In genomic region chr16:14451374-14452046, GRCm38 (mm10) we compare ENCODE assay signal across 11 mouse cellular contexts.
DNase-seq lines count a peak whose midpoint lies in the region; ATAC-seq and TF ChIP-seq lines count a peak whose summit lies in the region.
"Had no signal": no experiment of that assay in that cellular context is flagged by ENCODE, and none has a peak within 500 bp of the region (broad histone marks: within the 10 kb centered on the region; RNA-seq: fewer than 3 reads in every experiment).

No protein-coding gene starts in this region.

- no peak for DNase-seq in liver, embryonic 11.5 days (ENCODE audit: low spot score)
- no peak for DNase-seq in liver
- no peak for DNase-seq in cerebellum, adult 2 months
- DNase-seq in urinary bladder, postnatal 4 days (ENCODE audit: low spot score in 2 of 2) = no peak
- DNase-seq: B cell, adult 2 months; heart, adult 2 months had no signal

- H3K4me2 ChIP-seq in forebrain, embryonic 15.5 days (replicated peaks) = no peak overlapping the region
- H3K4me2 ChIP-seq in forebrain, embryonic 12.5 days = no peak overlapping the region
- no peak overlapping the region for H3K4me2 ChIP-seq in liver, embryonic 11.5 days
- H3K4me2 ChIP-seq: limb, embryonic 13.5 days had no signal

- no peaks in the 10 kb centered on the region for H3K27me3 ChIP-seq in forebrain, embryonic 15.5 days
- H3K27me3 ChIP-seq in forebrain, embryonic 12.5 days = no peaks in the 10 kb centered on the region
- H3K27me3 ChIP-seq in liver, embryonic 11.5 days (replicated peaks; ENCODE audit: control insufficient read depth, insufficient read depth, low read length) = no peaks in the 10 kb centered on the region
- no peaks in the 10 kb centered on the region for H3K27me3 ChIP-seq in cerebellum, adult 2 months (ENCODE audit: control insufficient read depth, insufficient read depth, low read length)
- H3K27me3 ChIP-seq: limb, embryonic 13.5 days had no signal

- H3K9me3 ChIP-seq in forebrain, embryonic 15.5 days = no peaks in the 10 kb centered on the region
- H3K9me3 ChIP-seq in forebrain, embryonic 12.5 days = no peaks in the 10 kb centered on the region
- H3K9me3 ChIP-seq in liver, embryonic 11.5 days (ENCODE audit: control insufficient read depth, low read length) = no peaks in the 10 kb centered on the region
- H3K9me3 ChIP-seq: limb, embryonic 13.5 days had no signal

- no peaks in the 10 kb centered on the region for H3K36me3 ChIP-seq in forebrain, embryonic 15.5 days
- H3K36me3 ChIP-seq in forebrain, embryonic 12.5 days (replicated peaks) = no peaks in the 10 kb centered on the region; the same call in 1 of the 2 replicates
- H3K36me3 ChIP-seq in liver, embryonic 11.5 days (ENCODE audit: control insufficient read depth, insufficient read depth, low read length) = no peaks in the 10 kb centered on the region

- TF ChIP-seq POLR2A in olfactory bulb, adult 2 months (IDR thresholded peaks at IDR 0.05; ENCODE audit: insufficient read depth, low read depth, low read length) = no peak
- no peak for TF ChIP-seq POLR2A in cerebellum, adult 2 months (IDR thresholded peaks at IDR 0.05; ENCODE audit: borderline replicate concordance, insufficient read depth, low read length)

- ATAC-seq in forebrain, embryonic 15.5 days (replicated peaks) = 0 out of 2 replicates have a peak, but pooled peaks have one; percentile 34
- ATAC-seq in forebrain, embryonic 12.5 days (ENCODE audit: low FRiP score) = no peak
- peak; percentile 41 for ATAC-seq in liver, embryonic 11.5 days (replicated peaks; ENCODE audit: low FRiP score)
- ATAC-seq in common myeloid progenitor, adult 5-6 weeks (replicated peaks; ENCODE audit: low read depth, poor library complexity, severe bottlenecking) = 0 out of 2 replicates have a peak, but pooled peaks have one; percentile 16

- 71% methylated on average over 5 of the region's 5 CpGs for WGBS in forebrain, embryonic 15.5 days
- 73% methylated on average over 5 of the region's 5 CpGs for WGBS in forebrain, embryonic 12.5 days
- 60% methylated on average over 5 of the region's 5 CpGs for WGBS in liver, embryonic 11.5 days
- 19% methylated on average over 5 of the region's 5 CpGs for WGBS in olfactory bulb, adult 2 months
- 78% methylated on average over 5 of the region's 5 CpGs for WGBS in cerebellum, adult 2 months

- H3K4me3 ChIP-seq in forebrain, embryonic 15.5 days = no peak overlapping the region
- no peak overlapping the region for H3K4me3 ChIP-seq in forebrain, embryonic 12.5 days (replicated peaks)
- no peak overlapping the region for H3K4me3 ChIP-seq in liver, embryonic 11.5 days (ENCODE audit: low read depth, low read length)
- no peak overlapping the region for H3K4me3 ChIP-seq in olfactory bulb, adult 2 months (ENCODE audit: insufficient read depth, low read depth, low read length)
- no peak overlapping the region for H3K4me3 ChIP-seq in cerebellum, adult 2 months (replicated peaks; ENCODE audit: insufficient read depth, low read depth, low read length)
- H3K4me3 ChIP-seq: heart, adult 2 months; limb, embryonic 13.5 days had no signal

- TF ChIP-seq CTCF in olfactory bulb, adult 2 months (IDR thresholded peaks at IDR 0.05; ENCODE audit: insufficient read depth, low read depth, low read length) = no peak
- TF ChIP-seq CTCF in cerebellum, adult 2 months (IDR thresholded peaks at IDR 0.05; ENCODE audit: borderline replicate concordance, insufficient read depth, low read depth, low read length) = no peak

- H3K27ac ChIP-seq in forebrain, embryonic 15.5 days (replicated peaks) = no peak overlapping the region
- H3K27ac ChIP-seq in forebrain, embryonic 12.5 days = no peak overlapping the region
- no peak overlapping the region for H3K27ac ChIP-seq in liver, embryonic 11.5 days (ENCODE audit: low read depth, low read length)
- H3K27ac ChIP-seq in olfactory bulb, adult 2 months (ENCODE audit: insufficient read depth, low read depth, low read length) = peak overlapping the region; percentile 95
- H3K27ac ChIP-seq in cerebellum, adult 2 months (ENCODE audit: insufficient read depth, low read length) = no peak overlapping the region
- H3K27ac ChIP-seq: heart, adult 2 months; limb, embryonic 13.5 days had no signal

- no peak overlapping the region for H3K9ac ChIP-seq in forebrain, embryonic 15.5 days (replicated peaks)
- H3K9ac ChIP-seq in forebrain, embryonic 12.5 days = no peak overlapping the region
- H3K9ac ChIP-seq in liver, embryonic 11.5 days (ENCODE audit: low read depth, low read length) = no peak overlapping the region
- H3K9ac ChIP-seq: limb, embryonic 13.5 days had no signal

- H3K4me1 ChIP-seq in forebrain, embryonic 15.5 days = no peaks in the 10 kb centered on the region
- H3K4me1 ChIP-seq in forebrain, embryonic 12.5 days = no peaks in the 10 kb centered on the region
- peaks cover 5% of the 10 kb centered on the region for H3K4me1 ChIP-seq in liver, embryonic 11.5 days (replicated peaks; ENCODE audit: control insufficient read depth, insufficient read depth, low read length)
- peaks cover 21% of the 10 kb centered on the region for H3K4me1 ChIP-seq in olfactory bulb, adult 2 months (ENCODE audit: control insufficient read depth, insufficient read depth, low read length)
- no peaks in the 10 kb centered on the region for H3K4me1 ChIP-seq in cerebellum, adult 2 months (ENCODE audit: control insufficient read depth, insufficient read depth, low read length)
- H3K4me1 ChIP-seq: limb, embryonic 13.5 days had no signal
